In genomic region chr5:43236476-43236875, GRCm38 (mm10) we compare ENCODE assay signal across 11 mouse cellular contexts. TPM values are rescaled to one million over a fixed set of nuclear protein-coding genes. Genes with fewer than 3 reads are reported as not detected.
A peak's percentile ranks its signal among the peaks of the same experiment; 100 is the strongest.
DNase-seq lines count a peak whose midpoint lies in the region; ATAC-seq and TF ChIP-seq lines count a peak whose summit lies in the region.
"Had no signal": no experiment of that assay in that cellular context is flagged by ENCODE, and none has a peak within 500 bp of the region (broad histone marks: within the 10 kb centered on the region; RNA-seq: fewer than 3 reads in every experiment).

No protein-coding gene starts in this region.

- whole genome bisulfite sequencing in forebrain, embryonic 14.5 days: 72% methylated on average over 3 of the region's 3 CpGs
- WGBS in forebrain, embryonic 16.5 days: 55% methylated on average over 3 of the region's 3 CpGs
- WGBS in liver, postnatal 0 days (ENCODE audit: insufficient replicate concordance): 75% methylated on average over 3 of the region's 3 CpGs
- WGBS in liver, embryonic 11.5 days: 76% methylated on average over 3 of the region's 3 CpGs
- 59% methylated on average over 3 of the region's 3 CpGs for WGBS in hindbrain, embryonic 16.5 days

- DNase-seq in forebrain, embryonic 14.5 days (ENCODE audit: low spot score): peak; percentile 64
- no peak for DNase-seq in liver, postnatal 0 days
- DNase-seq in liver, embryonic 11.5 days (ENCODE audit: low spot score): no peak
- peak; percentile 21 for DNase-seq in retina, postnatal 1 day
- DNase-seq in ovary, adult 18-20 months (ENCODE audit: low spot score): no peak
- no peak for DNase-seq in spleen, adult 18-20 months
- DNase-seq: adrenal gland, postnatal 36 days; gastrocnemius, postnatal 36 days; kidney, postnatal 4 days had no signal

- H3K27ac ChIP-seq in forebrain, embryonic 14.5 days (ENCODE audit: low read depth, low read length): no peak overlapping the region
- no peak overlapping the region for H3K27ac ChIP-seq in forebrain, embryonic 16.5 days (ENCODE audit: low read length)
- no peak overlapping the region for H3K27ac ChIP-seq in liver, postnatal 0 days (ENCODE audit: low read depth)
- H3K27ac ChIP-seq in liver, embryonic 11.5 days (ENCODE audit: low read depth, low read length): no peak overlapping the region
- H3K27ac ChIP-seq in hindbrain, embryonic 16.5 days (ENCODE audit: low read depth, low read length): no peak overlapping the region

- TF ChIP-seq CTCF in liver, postnatal 0 days (IDR thresholded peaks at IDR 0.05; ENCODE audit: low read depth): peak; percentile 40; the same call in 1 of the 2 replicates

- TF ChIP-seq EP300 in liver, postnatal 0 days (IDR thresholded peaks at IDR 0.05; ENCODE audit: low read depth): no peak

- no peak overlapping the region for H3K9ac ChIP-seq in forebrain, embryonic 14.5 days (ENCODE audit: low read length)
- H3K9ac ChIP-seq in forebrain, embryonic 16.5 days (replicated peaks; ENCODE audit: low read depth, low read length): no peak overlapping the region
- no peak overlapping the region for H3K9ac ChIP-seq in liver, postnatal 0 days (replicated peaks)
- no peak overlapping the region for H3K9ac ChIP-seq in liver, embryonic 11.5 days (ENCODE audit: low read depth, low read length)
- no peak overlapping the region for H3K9ac ChIP-seq in hindbrain, embryonic 16.5 days (ENCODE audit: low read depth, low read length)

- H3K4me2 ChIP-seq in forebrain, embryonic 14.5 days (ENCODE audit: low read length): peak overlapping the region; percentile 82
- H3K4me2 ChIP-seq in forebrain, embryonic 16.5 days (ENCODE audit: low read length): no peak overlapping the region
- peak overlapping the region; percentile 88 for H3K4me2 ChIP-seq in liver, postnatal 0 days (ENCODE audit: low read depth, low read length)
- no peak overlapping the region for H3K4me2 ChIP-seq in liver, embryonic 11.5 days
- H3K4me2 ChIP-seq in hindbrain, embryonic 16.5 days (ENCODE audit: low read length): peak overlapping the region; percentile 65

- H3K27me3 ChIP-seq in forebrain, embryonic 14.5 days (replicated peaks; ENCODE audit: control insufficient read depth, insufficient read depth, low read length): no peaks in the 10 kb centered on the region; the same call in 1 of the 2 replicates
- H3K27me3 ChIP-seq in forebrain, embryonic 16.5 days (replicated peaks; ENCODE audit: control insufficient read depth, insufficient read depth, low read length): no peaks in the 10 kb centered on the region
- H3K27me3 ChIP-seq in liver, postnatal 0 days (ENCODE audit: insufficient read depth, low read length): peaks cover 6% of the 10 kb centered on the region; the same call in 1 of the 2 replicates
- H3K27me3 ChIP-seq in liver, embryonic 11.5 days (replicated peaks; ENCODE audit: control insufficient read depth, insufficient read depth, low read length): peaks cover 2% of the 10 kb centered on the region; the same call in 1 of the 2 replicates
- no peaks in the 10 kb centered on the region for H3K27me3 ChIP-seq in hindbrain, embryonic 16.5 days (replicated peaks; ENCODE audit: control insufficient read depth, insufficient read depth, low read length)

- H3K9me3 ChIP-seq in forebrain, embryonic 14.5 days (replicated peaks; ENCODE audit: control insufficient read depth, low read length): no peaks in the 10 kb centered on the region
- no peaks in the 10 kb centered on the region for H3K9me3 ChIP-seq in forebrain, embryonic 16.5 days (ENCODE audit: control insufficient read depth, low read length)
- H3K9me3 ChIP-seq in liver, postnatal 0 days (ENCODE audit: low read length): no peaks in the 10 kb centered on the region
- no peaks in the 10 kb centered on the region for H3K9me3 ChIP-seq in liver, embryonic 11.5 days (ENCODE audit: control insufficient read depth, low read length)
- H3K9me3 ChIP-seq in hindbrain, embryonic 16.5 days (ENCODE audit: control insufficient read depth, low read length): no peaks in the 10 kb centered on the region

- peaks cover 8% of the 10 kb centered on the region for H3K4me1 ChIP-seq in forebrain, embryonic 14.5 days (ENCODE audit: control insufficient read depth, insufficient read depth, low read length)
- peaks cover 8% of the 10 kb centered on the region for H3K4me1 ChIP-seq in forebrain, embryonic 16.5 days (replicated peaks; ENCODE audit: control insufficient read depth, insufficient read depth, low read length)
- no peaks in the 10 kb centered on the region for H3K4me1 ChIP-seq in liver, postnatal 0 days (ENCODE audit: insufficient read depth)
- H3K4me1 ChIP-seq in liver, embryonic 11.5 days (replicated peaks; ENCODE audit: control insufficient read depth, insufficient read depth, low read length): peaks cover 9% of the 10 kb centered on the region
- H3K4me1 ChIP-seq in hindbrain, embryonic 16.5 days (ENCODE audit: control insufficient read depth, insufficient read depth, low read depth, low read length): peaks cover 17% of the 10 kb centered on the region

- ATAC-seq in forebrain, embryonic 14.5 days: no peak
- no peak for ATAC-seq in forebrain, embryonic 16.5 days
- no peak for ATAC-seq in liver, postnatal 0 days
- no peak for ATAC-seq in liver, embryonic 11.5 days (replicated peaks; ENCODE audit: low FRiP score)
- ATAC-seq in hindbrain, embryonic 16.5 days: no peak

- H3K36me3 ChIP-seq in forebrain, embryonic 14.5 days (ENCODE audit: control insufficient read depth, insufficient read depth, low read length): peaks cover 3% of the 10 kb centered on the region; the same call in 1 of the 2 replicates
- no peaks in the 10 kb centered on the region for H3K36me3 ChIP-seq in forebrain, embryonic 16.5 days (ENCODE audit: control insufficient read depth, insufficient read depth)
- 0 out of 2 replicates have a peak, but pooled peaks cover 5% of the 10 kb centered on the region for H3K36me3 ChIP-seq in liver, postnatal 0 days (replicated peaks; ENCODE audit: insufficient read depth, low read length)
- no peaks in the 10 kb centered on the region for H3K36me3 ChIP-seq in liver, embryonic 11.5 days (ENCODE audit: control insufficient read depth, insufficient read depth, low read length)
- H3K36me3 ChIP-seq in hindbrain, embryonic 16.5 days (ENCODE audit: control insufficient read depth, insufficient read depth, low read length): no peaks in the 10 kb centered on the region

- H3K4me3 ChIP-seq in forebrain, embryonic 14.5 days (ENCODE audit: low read depth, low read length): peak overlapping the region; percentile 93
- no peak overlapping the region for H3K4me3 ChIP-seq in forebrain, embryonic 16.5 days (replicated peaks; ENCODE audit: low read length)
- H3K4me3 ChIP-seq in liver, postnatal 0 days (ENCODE audit: low read depth, low read length): peak overlapping the region; percentile 77
- H3K4me3 ChIP-seq in liver, embryonic 11.5 days (ENCODE audit: low read depth, low read length): no peak overlapping the region
- H3K4me3 ChIP-seq in hindbrain, embryonic 16.5 days (ENCODE audit: low read length): peak overlapping the region; percentile 100; the same call in 1 of the 2 replicates

RNA-seq across cellular contexts. Expression of gene Cpeb2, which starts 3.5 kb away (rescaled TPM):
- 6.9 and 8.7 TPM in 2 replicates for polyA plus RNA-seq in forebrain, embryonic 14.5 days (2014; fragmentation: Nextera tagmentation; extraction: Ambion mirVana)
- polyA plus RNA-seq in forebrain, embryonic 16.5 days (2015; fragmentation: Nextera tagmentation; extraction: Ambion mirVana): 7.4 and 8.1 TPM in 2 replicates
- 2.5 and 3.2 TPM in 2 replicates for polyA plus RNA-seq in liver, postnatal 0 days (2015; fragmentation: Nextera tagmentation; extraction: Ambion mirVana)
- 1.1 and 1.5 TPM in 2 replicates for polyA plus RNA-seq in liver, embryonic 11.5 days (2014; fragmentation: Nextera tagmentation; extraction: Ambion mirVana)
- 13.2 and 14.6 TPM in 2 replicates for polyA plus RNA-seq in hindbrain, embryonic 16.5 days (2015; fragmentation: Nextera tagmentation; extraction: Ambion mirVana)

Comparison
In these comparisons a context has a peak if more than half of its experiments do, and no peak if none do; other contexts are left out.
1. H3K4me2 ChIP-seq: peak in forebrain, embryonic 14.5 days (single experiment), liver, postnatal 0 days (single experiment) and hindbrain, embryonic 16.5 days (single experiment); none in forebrain, embryonic 16.5 days (single experiment) and liver, embryonic 11.5 days (single experiment).
2. H3K4me3 ChIP-seq: peak in forebrain, embryonic 14.5 days (single experiment), liver, postnatal 0 days (single experiment) and hindbrain, embryonic 16.5 days (single experiment); none in forebrain, embryonic 16.5 days (single experiment) and liver, embryonic 11.5 days (single experiment).
3. DNase-seq: peak in forebrain, embryonic 14.5 days (single experiment) and retina, postnatal 1 day (single experiment); none in liver, postnatal 0 days (single experiment), liver, embryonic 11.5 days (single experiment), ovary, adult 18-20 months (single experiment) and spleen, adult 18-20 months (0 of 2).